Mouse (Mus musculus): ENCODE measurements around the gene Sox5.
A peak's percentile ranks its signal among the peaks of the same experiment; 100 is the strongest.

Gene Sox5

GRCm38 (mm10) chr6:144105645-144106044, 676.1 kb downstream of the Sox5 start:
- DNase-seq (ENCODE audit: low read depth, low spot score): no peak

- no peak for DNase-seq (ENCODE audit: low read depth, low spot score)
Observed at GRCm38 (mm10) chr6:144103612-144104011, 678.2 kb downstream of the Sox5 start.

- peak; percentile 55 for DNase-seq (ENCODE audit: low read depth, low spot score)
Observed at GRCm38 (mm10) chr6:144100852-144101251, 680.9 kb downstream of the Sox5 start.

DNA sequence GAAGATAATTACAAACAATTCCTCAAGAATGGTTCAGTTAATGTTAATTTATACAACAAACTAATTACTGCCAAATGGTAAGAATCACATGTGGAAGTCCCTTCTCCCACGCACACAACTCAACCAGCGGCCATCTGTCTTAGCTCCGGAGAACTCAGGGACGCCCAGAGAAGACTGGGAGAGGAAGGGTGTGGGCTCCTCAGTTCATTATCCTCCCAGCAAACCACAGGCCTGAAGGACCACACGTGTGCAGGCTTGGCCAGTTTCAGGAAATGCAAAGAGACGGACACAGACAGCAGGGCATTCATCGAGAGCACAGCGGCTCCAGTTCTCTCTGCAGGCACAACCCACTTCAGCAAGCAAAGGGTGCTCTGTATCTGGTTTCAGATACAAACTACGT, 683.7 kb downstream of the Sox5 start:
- no peak for DNase-seq (ENCODE audit: low read depth, low spot score)

DNA sequence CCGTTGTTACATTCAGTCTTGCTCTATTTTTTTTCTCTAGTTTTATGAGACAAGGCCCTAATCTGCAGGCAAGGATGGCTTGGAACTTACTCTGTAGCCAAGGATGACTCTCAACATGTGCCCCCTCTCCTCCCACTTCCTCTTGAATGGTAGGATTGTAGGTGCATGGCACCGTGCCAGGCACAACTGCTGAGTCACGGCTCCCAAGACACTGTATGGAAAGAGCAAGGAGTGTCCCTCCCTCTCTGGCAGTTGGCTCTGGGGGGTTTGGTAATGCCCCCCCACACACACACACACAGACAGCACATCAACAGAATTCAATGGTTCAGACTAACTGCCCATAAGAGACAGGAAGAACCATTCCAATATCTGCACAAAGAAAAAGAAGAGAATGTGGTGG, 693.5 kb downstream of the Sox5 start:
- DNase-seq (ENCODE audit: low read depth, low spot score): peak; percentile 75

- DNase-seq (ENCODE audit: low read depth, low spot score): no peak
Observed at GRCm38 (mm10) chr6:144086096-144086810, 695.5 kb downstream of the Sox5 start.

GRCm38 (mm10) chr6:144082297-144082696, 699.5 kb downstream of the Sox5 start:
- no peak for DNase-seq (ENCODE audit: low read depth, low spot score)

DNA sequence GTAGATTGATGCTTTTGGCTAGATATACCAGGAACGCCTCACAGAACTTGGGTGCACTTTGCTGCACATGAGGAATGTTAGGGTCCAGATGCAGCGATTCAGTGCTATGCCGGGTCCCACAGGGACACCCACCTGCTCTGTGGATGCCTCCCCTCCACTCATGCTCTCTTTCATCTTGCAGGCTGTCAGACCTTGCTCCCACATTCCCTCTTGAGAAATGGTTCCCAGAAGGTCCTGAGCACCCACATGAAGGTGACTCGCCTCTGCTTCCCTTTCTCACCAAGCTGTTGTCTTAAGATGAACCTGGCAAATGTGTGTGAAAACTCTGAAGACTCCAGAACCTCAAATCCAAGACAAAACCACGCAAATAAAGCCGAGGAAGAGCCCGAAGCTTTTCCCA, 704.0 kb downstream of the Sox5 start:
- no peak for DNase-seq (ENCODE audit: low read depth, low spot score)

- no peak for DNase-seq (ENCODE audit: low read depth, low spot score)
Observed at GRCm38 (mm10) chr6:144076376-144076775, 705.4 kb downstream of the Sox5 start.

- DNase-seq (ENCODE audit: low read depth, low spot score): no peak
Observed at GRCm38 (mm10) chr6:144075327-144075941, 706.3 kb downstream of the Sox5 start.

GRCm38 (mm10) chr6:144074826-144075225, 707.0 kb downstream of the Sox5 start:
- DNase-seq (ENCODE audit: low read depth, low spot score): peak; percentile 100

DNA sequence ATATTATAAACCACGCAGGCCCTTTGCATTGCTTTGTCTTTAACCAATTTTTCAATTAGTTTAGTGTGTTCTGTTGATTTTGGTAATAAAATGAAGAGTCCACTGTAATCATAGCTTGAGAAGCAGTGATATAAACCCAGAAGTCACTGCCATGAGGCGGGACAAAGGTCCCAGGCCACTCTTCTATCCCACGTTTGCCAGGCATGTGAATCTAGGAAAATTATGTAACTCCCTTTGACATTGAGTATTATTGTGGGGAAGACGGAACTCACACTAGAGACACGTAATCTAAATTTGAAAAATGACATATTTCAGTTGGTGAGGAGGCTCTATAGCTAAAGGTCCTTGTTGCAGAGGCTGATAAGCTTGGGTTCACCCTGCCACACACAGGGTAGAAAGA, 711.3 kb downstream of the Sox5 start:
- no peak for DNase-seq (ENCODE audit: low read depth, low spot score)

DNA sequence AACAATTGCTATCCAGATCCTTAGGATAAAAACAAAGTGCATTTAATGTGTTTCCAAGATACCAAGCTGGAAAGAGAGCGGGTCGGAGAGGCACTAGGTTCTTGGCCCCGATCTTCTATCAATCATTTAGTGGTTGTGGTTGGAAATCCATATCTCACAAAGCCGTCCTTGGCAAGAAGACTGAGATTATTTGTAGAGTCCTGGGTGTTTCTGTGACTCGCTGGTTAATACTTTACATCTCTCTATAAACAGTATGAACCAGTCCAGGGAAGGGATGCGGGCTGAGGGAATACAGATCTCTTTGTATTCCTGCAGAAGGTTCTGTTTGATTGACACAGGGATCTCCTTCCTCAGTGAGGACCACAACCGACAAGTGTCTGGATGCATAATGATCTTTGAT, 714.3 kb downstream of the Sox5 start:
- peak; percentile 90 for DNase-seq (ENCODE audit: low read depth, low spot score)

DNA sequence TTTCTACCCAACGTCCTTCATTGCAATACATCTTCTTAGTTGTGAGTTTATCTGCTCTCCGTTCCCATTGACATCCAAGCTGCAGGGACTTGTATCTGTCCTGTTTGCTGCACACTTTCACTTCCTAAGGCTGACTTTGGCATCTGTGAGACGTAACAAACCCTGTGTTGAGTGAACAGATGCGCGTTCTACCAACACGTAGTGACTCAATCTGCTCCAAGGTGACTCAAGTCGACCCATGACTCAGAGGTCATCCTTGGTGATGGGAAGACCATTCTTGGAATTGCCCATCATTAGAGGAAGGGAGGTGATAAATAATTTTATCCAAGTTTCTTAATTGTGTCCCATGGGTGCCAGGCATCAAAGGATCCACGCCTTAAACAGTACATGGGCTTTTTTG, 719.3 kb downstream of the Sox5 start:
- DNase-seq (ENCODE audit: low read depth, low spot score): peak; percentile 46

- peak; percentile 77 for DNase-seq (ENCODE audit: low read depth, low spot score)
Observed at GRCm38 (mm10) chr6:144061814-144062213, 720.0 kb downstream of the Sox5 start.

DNA sequence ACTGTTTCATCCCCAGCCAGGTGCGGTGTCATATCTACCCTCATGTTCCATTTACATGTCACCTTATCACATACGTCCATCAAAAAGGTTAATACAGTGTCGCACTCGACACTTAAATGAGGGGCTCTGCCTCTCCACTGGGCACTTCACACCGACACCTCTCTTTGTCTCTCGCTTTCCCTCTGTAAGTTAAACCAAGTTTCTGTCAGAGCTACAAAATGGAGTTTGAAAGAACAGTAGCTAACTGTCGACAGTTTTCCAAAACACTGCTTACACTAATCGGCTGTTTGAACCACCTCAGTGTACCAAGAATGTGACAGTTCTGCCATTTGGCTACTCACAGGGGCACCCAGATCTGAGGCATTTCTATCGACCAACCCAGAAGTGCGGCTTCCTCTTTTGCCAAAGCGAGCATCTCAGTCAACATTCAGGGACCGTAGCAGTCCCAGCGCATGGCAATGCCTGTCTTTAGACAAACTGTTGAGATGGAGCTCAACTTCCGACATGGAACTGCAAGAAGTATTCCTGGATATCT, 724.6 kb downstream of the Sox5 start:
- no peak for DNase-seq (ENCODE audit: low read depth, low spot score)

DNA sequence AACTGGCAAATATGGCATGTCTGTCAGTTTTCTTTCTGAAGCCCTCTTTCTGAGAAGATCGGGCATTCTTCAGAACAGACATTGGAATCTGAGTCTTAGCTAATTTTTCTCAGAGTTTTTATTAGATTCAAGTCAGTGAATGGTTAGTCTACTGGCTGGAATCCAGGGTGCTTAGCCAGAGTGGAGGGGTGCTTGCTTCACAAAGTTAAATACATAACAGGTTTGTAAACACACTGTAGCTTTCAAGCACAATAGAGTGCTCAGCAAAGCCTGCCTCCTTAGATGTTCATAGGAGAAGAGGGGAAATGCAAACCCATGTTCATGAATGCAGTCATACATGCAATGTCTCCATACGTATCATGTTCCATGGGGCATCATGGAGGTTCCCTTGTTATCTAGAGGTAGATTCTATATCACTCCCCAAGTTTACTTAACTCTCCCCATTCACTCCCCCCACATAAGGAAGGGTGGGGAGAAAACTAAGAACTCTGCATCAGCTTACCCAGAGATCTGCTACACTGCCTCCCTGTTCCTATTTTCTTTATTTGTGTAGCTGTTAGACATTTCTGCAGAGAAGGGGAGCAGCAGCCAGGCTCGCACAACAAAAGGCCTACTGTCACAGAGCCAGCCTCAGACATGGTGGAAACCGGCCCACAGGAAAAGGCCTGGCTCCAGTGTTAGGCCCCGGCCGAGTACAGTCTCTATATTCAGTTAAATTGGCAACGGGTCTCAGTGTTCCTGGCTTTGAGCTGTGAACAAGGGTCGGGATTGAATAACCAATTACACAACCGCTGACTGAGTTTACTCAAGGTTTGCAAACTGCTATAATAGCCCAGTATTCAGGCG, 725.3 kb downstream of the Sox5 start:
- no peak for DNase-seq (ENCODE audit: low read depth, low spot score)

DNA sequence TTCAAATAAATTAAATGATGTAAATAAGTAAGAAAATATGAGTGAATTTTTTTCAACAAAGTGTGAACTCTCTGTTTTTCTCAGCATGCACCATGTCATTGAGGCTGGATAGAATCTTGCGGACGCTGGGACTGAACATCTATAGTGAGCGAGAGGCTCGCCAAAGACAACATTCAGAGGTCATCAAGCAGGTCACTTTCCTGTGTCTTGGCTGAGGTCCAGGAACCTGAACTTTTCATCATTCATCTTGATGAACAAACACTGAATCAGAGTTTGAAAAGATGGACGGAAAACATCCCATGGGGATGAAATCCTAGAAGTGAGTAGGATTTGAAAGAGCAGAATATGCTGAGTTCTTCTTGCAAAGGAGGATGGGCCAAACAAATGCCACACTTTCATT, 729.3 kb downstream of the Sox5 start:
- DNase-seq (ENCODE audit: low read depth, low spot score): peak; percentile 84

DNA sequence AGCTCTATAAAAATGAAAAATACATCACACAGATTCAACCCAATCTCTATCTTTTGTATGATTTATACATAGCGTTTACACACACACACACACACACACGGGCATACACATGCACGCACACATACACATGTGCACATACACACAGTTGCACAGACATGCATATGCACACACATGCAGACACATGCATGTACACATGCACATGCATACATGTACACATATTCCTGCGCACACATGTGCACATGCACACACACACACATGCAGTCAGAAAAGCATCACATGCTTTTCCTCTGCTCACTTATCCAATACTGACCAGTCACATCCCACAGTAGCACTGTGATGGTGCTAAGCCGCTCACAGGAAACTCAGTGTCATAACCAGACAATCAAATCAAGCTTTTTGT, 730.5 kb downstream of the Sox5 start:
- DNase-seq (ENCODE audit: low read depth, low spot score): no peak

DNA sequence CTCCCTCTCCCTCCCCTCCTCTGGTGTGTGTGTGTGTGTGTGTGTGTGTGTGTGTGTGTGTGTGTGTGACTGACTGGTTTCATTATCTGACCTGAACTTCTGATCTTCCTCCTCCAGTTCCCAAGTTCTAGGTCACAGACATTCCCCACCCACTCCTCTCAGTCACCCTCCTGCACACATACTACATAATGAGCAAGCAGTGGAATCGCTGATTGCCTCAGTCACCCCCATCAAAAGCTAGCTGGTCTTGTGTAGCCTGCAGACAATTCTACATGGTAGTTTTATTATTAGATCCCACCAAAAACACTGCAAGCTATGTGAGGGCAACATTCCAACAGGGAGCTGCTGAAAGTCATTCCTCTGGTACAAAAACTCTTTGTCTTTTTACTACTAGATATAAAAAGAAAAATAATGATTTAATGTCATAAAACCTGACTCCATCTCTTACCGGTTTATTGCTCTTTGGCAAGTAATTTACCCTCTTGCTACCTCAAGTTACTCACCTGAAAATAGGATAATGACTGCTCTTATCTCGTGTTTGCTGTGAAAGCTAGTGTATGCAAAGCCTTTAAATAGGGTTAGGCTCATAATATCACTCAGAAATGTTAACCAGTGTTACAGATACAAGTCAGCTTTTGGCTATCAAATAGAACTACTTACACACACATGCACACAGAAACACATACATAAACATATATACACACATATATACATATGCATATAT, 733.4 kb downstream of the Sox5 start:
- peak; percentile 25 for DNase-seq (ENCODE audit: low read depth, low spot score)

DNA sequence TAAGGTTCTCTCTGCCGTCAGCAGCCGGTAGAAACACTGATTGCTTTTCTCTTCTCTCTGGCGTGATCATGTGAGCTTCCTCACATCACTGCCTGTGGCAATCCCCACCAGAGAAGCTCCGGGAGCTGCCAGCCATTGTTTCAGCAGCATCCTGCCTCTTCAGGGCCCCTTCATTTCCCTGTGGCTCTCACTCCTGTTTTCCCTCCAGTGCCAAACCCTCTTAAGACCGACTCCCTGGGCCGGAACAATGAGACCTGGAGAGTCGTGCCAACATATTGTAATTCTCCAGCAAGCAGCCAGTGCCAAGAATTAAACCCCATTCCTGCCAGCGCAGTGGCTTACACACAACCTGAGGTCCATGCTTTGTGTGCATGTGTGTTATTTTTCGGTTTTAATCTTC, 736.3 kb downstream of the Sox5 start:
- no peak for DNase-seq (ENCODE audit: low read depth, low spot score)

DNA sequence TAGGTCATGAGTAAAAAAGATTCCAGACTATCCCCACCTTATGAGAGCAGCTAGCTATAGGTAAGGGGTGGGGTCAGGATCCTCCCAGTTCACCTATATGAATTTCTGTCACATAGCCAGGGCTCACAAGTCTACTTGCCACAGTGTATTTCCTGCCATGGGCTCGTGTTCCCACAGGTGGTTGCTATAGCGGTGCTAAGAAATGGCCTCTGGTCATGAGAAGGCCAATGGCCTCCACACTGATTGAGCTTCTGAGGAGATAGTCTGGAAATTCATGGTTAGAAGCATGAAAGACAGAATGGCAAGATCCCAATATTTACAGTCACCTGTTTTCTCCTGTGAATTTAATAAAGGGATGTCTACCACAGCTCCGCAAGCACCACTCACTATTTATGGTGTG, 737.4 kb downstream of the Sox5 start:
- DNase-seq (ENCODE audit: low read depth, low spot score): no peak
